Mouse (Mus musculus): ENCODE measurements around the gene Tgfbi. TPM values are rescaled to one million over a fixed set of nuclear protein-coding genes. Genes with fewer than 3 reads are reported as not detected.

The Tgfbi gene
- polyA plus RNA-seq, 1 experiment from 2014 or later: 116 TPM

- Histone ChIP-seq H3K27ac (no peak overlapping the region), H3K27me3 (ENCODE audit: insufficient read depth, low read length) (no peaks in the 10 kb centered on the region), H3K4me1 (replicated peaks; ENCODE audit: insufficient read depth, low read length) (no peaks in the 10 kb centered on the region; the same call in 1 of the 2 replicates), H3K9me3 (replicated peaks; ENCODE audit: low read length) (no peaks in the 10 kb centered on the region), H3K4me3 (replicated peaks; ENCODE audit: low read depth, low read length) (no peak overlapping the region), H3K4me2 (ENCODE audit: low read length) (no peak overlapping the region), H3K9ac (ENCODE audit: low read depth, low read length) (no peak overlapping the region), H3K36me3 (ENCODE audit: insufficient read depth, low read length) (no peaks in the 10 kb centered on the region)
- ATAC-seq (replicated peaks; ENCODE audit: low FRiP score, low read depth): 0 out of 2 replicates have a peak, but pooled peaks have one; percentile 36
- 27% methylated on average over 7 of the region's 7 CpGs for WGBS
- DNase-seq (ENCODE audit: low spot score): peak; percentile 91
- TF ChIP-seq CTCF (IDR thresholded peaks at IDR 0.05; ENCODE audit: low read depth): peak; percentile 92
These were observed 48.7 kb downstream of the Tgfbi start for GRCm38 (mm10) chr13:56657946-56658512.

- no peaks in the 10 kb centered on the region for H3K27me3 ChIP-seq (ENCODE audit: insufficient read depth, low read length)
- no peak for ATAC-seq (replicated peaks; ENCODE audit: low FRiP score, low read depth)
- no peak overlapping the region for H3K4me3 ChIP-seq (replicated peaks; ENCODE audit: low read depth, low read length)
- H3K27ac ChIP-seq: no peak overlapping the region
- no peaks in the 10 kb centered on the region for H3K36me3 ChIP-seq (ENCODE audit: insufficient read depth, low read length)
- TF ChIP-seq CTCF (IDR thresholded peaks at IDR 0.05; ENCODE audit: low read depth): no peak
- no peak overlapping the region for H3K9ac ChIP-seq (ENCODE audit: low read depth, low read length)
- WGBS: 60% methylated on average over 6 of the region's 6 CpGs
- H3K4me1 ChIP-seq (replicated peaks; ENCODE audit: insufficient read depth, low read length): no peaks in the 10 kb centered on the region; the same call in 1 of the 2 replicates
- no peak overlapping the region for H3K4me2 ChIP-seq (ENCODE audit: low read length)
- no peaks in the 10 kb centered on the region for H3K9me3 ChIP-seq (replicated peaks; ENCODE audit: low read length)
- DNase-seq (ENCODE audit: low spot score): no peak
These were observed 49.6 kb downstream of the Tgfbi start for GRCm38 (mm10) chr13:56658931-56659330.

- DNase-seq (ENCODE audit: low spot score): no peak
- Histone ChIP-seq H3K4me3 (replicated peaks; ENCODE audit: low read depth, low read length) (no peak overlapping the region), H3K4me2 (ENCODE audit: low read length) (no peak overlapping the region), H3K9ac (ENCODE audit: low read depth, low read length) (no peak overlapping the region), H3K4me1 (replicated peaks; ENCODE audit: insufficient read depth, low read length) (peaks cover 4% of the 10 kb centered on the region; the same call in 1 of the 2 replicates), H3K27ac (peak overlapping the region; percentile 50), H3K27me3 (ENCODE audit: insufficient read depth, low read length) (no peaks in the 10 kb centered on the region), H3K9me3 (replicated peaks; ENCODE audit: low read length) (no peaks in the 10 kb centered on the region), H3K36me3 (ENCODE audit: insufficient read depth, low read length) (no peaks in the 10 kb centered on the region)
- WGBS: 51% methylated on average over 7 of the region's 7 CpGs
- TF ChIP-seq CTCF (IDR thresholded peaks at IDR 0.05; ENCODE audit: low read depth): no peak
- no peak for ATAC-seq (replicated peaks; ENCODE audit: low FRiP score, low read depth)
These were observed 52.7 kb downstream of the Tgfbi start for GRCm38 (mm10) chr13:56661914-56662621.

GRCm38 (mm10) chr13:56664256-56665170 lies 55.2 kb downstream of the Tgfbi start:
- 66% methylated on average over 17 of the region's 17 CpGs for WGBS
- TF ChIP-seq CTCF (IDR thresholded peaks at IDR 0.05; ENCODE audit: low read depth): no peak
- H3K4me2 ChIP-seq (ENCODE audit: low read length): no peak overlapping the region
- H3K27ac ChIP-seq: no peak overlapping the region
- no peaks in the 10 kb centered on the region for H3K27me3 ChIP-seq (ENCODE audit: insufficient read depth, low read length)
- DNase-seq (ENCODE audit: low spot score) (no peak), ATAC-seq (replicated peaks; ENCODE audit: low FRiP score, low read depth) (no peak)
- H3K9ac ChIP-seq (ENCODE audit: low read depth, low read length): no peak overlapping the region
- H3K36me3 ChIP-seq (ENCODE audit: insufficient read depth, low read length): no peaks in the 10 kb centered on the region
- H3K4me1 ChIP-seq (replicated peaks; ENCODE audit: insufficient read depth, low read length): peaks cover 4% of the 10 kb centered on the region; the same call in 1 of the 2 replicates
- H3K4me3 ChIP-seq (replicated peaks; ENCODE audit: low read depth, low read length): no peak overlapping the region
- H3K9me3 ChIP-seq (replicated peaks; ENCODE audit: low read length): no peaks in the 10 kb centered on the region

GRCm38 (mm10) chr13:56671206-56671605 lies 61.9 kb downstream of the Tgfbi start:
- Histone ChIP-seq H3K27ac (no peak overlapping the region), H3K9me3 (replicated peaks; ENCODE audit: low read length) (no peaks in the 10 kb centered on the region), H3K9ac (ENCODE audit: low read depth, low read length) (no peak overlapping the region), H3K4me2 (ENCODE audit: low read length) (no peak overlapping the region), H3K36me3 (ENCODE audit: insufficient read depth, low read length) (no peaks in the 10 kb centered on the region), H3K4me1 (replicated peaks; ENCODE audit: insufficient read depth, low read length) (no peaks in the 10 kb centered on the region; the same call in 1 of the 2 replicates), H3K4me3 (replicated peaks; ENCODE audit: low read depth, low read length) (no peak overlapping the region), H3K27me3 (ENCODE audit: insufficient read depth, low read length) (no peaks in the 10 kb centered on the region)
- ATAC-seq (replicated peaks; ENCODE audit: low FRiP score, low read depth) (no peak), DNase-seq (ENCODE audit: low spot score) (no peak)
- 57% methylated on average over 11 of the region's 11 CpGs for WGBS
- no peak for TF ChIP-seq CTCF (IDR thresholded peaks at IDR 0.05; ENCODE audit: low read depth)

GRCm38 (mm10) chr13:56677731-56678130 lies 68.4 kb downstream of the Tgfbi start:
- WGBS: 76% methylated on average over 4 of the region's 4 CpGs
- H3K4me3 ChIP-seq (replicated peaks; ENCODE audit: low read depth, low read length): no peak overlapping the region

More at GRCm38 (mm10) chr13:56677731-56678130, 68.4 kb downstream of the Tgfbi start:
- no peaks in the 10 kb centered on the region for H3K36me3 ChIP-seq (ENCODE audit: insufficient read depth, low read length)
- peak overlapping the region; percentile 73; the same call in 1 of the 2 replicates for H3K27ac ChIP-seq
- DNase-seq (ENCODE audit: low spot score) (no peak), ATAC-seq (replicated peaks; ENCODE audit: low FRiP score, low read depth) (no peak)
- no peak overlapping the region for H3K4me2 ChIP-seq (ENCODE audit: low read length)
- TF ChIP-seq CTCF (IDR thresholded peaks at IDR 0.05; ENCODE audit: low read depth): no peak
- H3K9me3 ChIP-seq (replicated peaks; ENCODE audit: low read length): no peaks in the 10 kb centered on the region
- H3K9ac ChIP-seq (ENCODE audit: low read depth, low read length): no peak overlapping the region
- no peaks in the 10 kb centered on the region for H3K27me3 ChIP-seq (ENCODE audit: insufficient read depth, low read length)
- peaks cover 10% of the 10 kb centered on the region; the same call in 1 of the 2 replicates for H3K4me1 ChIP-seq (replicated peaks; ENCODE audit: insufficient read depth, low read length)
